19 mouse cellular contexts compared by ENCODE assay signal in the genomic region with DNA sequence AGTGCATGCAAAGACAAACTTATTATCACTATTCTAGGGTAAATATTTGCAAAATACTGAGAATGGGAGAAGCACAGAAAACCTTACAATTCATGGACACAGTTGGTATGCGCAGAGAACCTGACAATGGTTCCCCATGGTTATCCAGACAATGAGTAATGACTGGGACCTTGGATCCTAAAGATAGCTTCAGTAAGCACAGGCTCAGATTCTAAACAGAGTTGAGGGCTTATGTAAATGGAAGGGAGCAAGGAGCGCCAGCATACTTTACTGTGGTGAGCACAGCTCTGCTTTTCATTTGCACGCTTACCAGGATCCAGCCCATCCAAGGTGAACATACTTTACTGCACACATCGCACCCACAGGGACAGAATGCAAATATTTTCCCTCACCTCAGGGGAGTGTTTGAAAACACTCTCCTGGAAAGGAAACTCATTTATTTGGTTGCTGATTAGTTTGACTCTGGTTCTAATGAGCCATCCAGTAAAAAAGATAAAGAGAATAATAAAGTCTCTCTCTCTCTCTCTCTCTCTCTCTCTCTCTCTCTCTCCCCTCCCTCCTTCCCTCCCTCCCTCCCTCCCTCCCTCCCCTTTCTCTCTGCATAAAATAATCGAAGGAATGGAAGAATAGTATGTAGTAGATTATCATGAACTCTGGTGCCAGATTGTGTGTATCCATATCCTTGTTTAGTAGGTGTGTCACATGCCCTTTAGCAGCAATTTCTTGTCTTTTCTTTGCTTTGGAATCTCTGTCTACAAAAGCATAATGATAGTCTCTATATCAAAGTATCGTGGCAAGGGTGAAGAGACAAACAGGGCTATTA.
A peak's percentile ranks its signal among the peaks of the same experiment; 100 is the strongest.
DNase-seq lines count a peak whose midpoint lies in the region; ATAC-seq and TF ChIP-seq lines count a peak whose summit lies in the region.
"Had no signal": no experiment of that assay in that cellular context is flagged by ENCODE, and none has a peak within 500 bp of the region (broad histone marks: within the 10 kb centered on the region; RNA-seq: fewer than 3 reads in every experiment).

No protein-coding gene starts in this region.

- WGBS in intestine, embryonic 15.5 days = 29% methylated on average over 6 of the region's 6 CpGs
- 27% methylated on average over 6 of the region's 6 CpGs for WGBS in intestine, postnatal 0 days
- WGBS in neural tube, embryonic 14.5 days = 58% methylated on average over 6 of the region's 6 CpGs
- 57% methylated on average over 6 of the region's 6 CpGs for WGBS in liver, embryonic 12.5 days (ENCODE audit: insufficient replicate concordance)

- H3K4me3 ChIP-seq in intestine, embryonic 15.5 days (replicated peaks) = no peak overlapping the region
- no peak overlapping the region for H3K4me3 ChIP-seq in intestine, postnatal 0 days (ENCODE audit: low read depth, low read length)
- no peak overlapping the region for H3K4me3 ChIP-seq in neural tube, embryonic 14.5 days (ENCODE audit: low read depth, low read length)
- H3K4me3 ChIP-seq in liver, embryonic 12.5 days = no peak overlapping the region
- H3K4me3 ChIP-seq: embryonic facial prominence, embryonic 15.5 days; gastrocnemius, adult 2 months; hindbrain, embryonic 15.5 days; limb, embryonic 13.5 days; liver, embryonic 13.5 days; midbrain, embryonic 13.5 days had no signal

- peak; percentile 56 for ATAC-seq in intestine, embryonic 15.5 days
- no peak for ATAC-seq in intestine, postnatal 0 days
- peak; percentile 51 for ATAC-seq in neural tube, embryonic 14.5 days (ENCODE audit: low read depth)
- no peak for ATAC-seq in liver, embryonic 12.5 days
- ATAC-seq: midbrain, embryonic 13.5 days had no signal

- TF ChIP-seq CTCF in intestine, postnatal 0 days (IDR thresholded peaks at IDR 0.05; ENCODE audit: low read depth) = no peak

- no peaks in the 10 kb centered on the region for H3K36me3 ChIP-seq in intestine, embryonic 15.5 days
- H3K36me3 ChIP-seq in intestine, postnatal 0 days (ENCODE audit: control insufficient read depth, insufficient read depth) = no peaks in the 10 kb centered on the region
- H3K36me3 ChIP-seq in neural tube, embryonic 14.5 days (ENCODE audit: control insufficient read depth, insufficient read depth, low read length) = no peaks in the 10 kb centered on the region
- H3K36me3 ChIP-seq in liver, embryonic 12.5 days = no peaks in the 10 kb centered on the region
- H3K36me3 ChIP-seq: embryonic facial prominence, embryonic 15.5 days; hindbrain, embryonic 15.5 days; limb, embryonic 13.5 days; liver, embryonic 13.5 days; midbrain, embryonic 13.5 days had no signal

- peak; percentile 4 for DNase-seq in cerebellum, adult 11-12 months
- DNase-seq in cerebellum, postnatal 25 days = no peak
- DNase-seq in kidney, postnatal 25 days = no peak
- DNase-seq: adrenal gland, postnatal 36 days; gastrocnemius, adult 2 months; heart, postnatal 36 days; kidney, postnatal 4 days; liver, embryonic 13.5 days; lung, adult 2 months; lung, postnatal 14 days; thymus, postnatal 14 days had no signal

- no peaks in the 10 kb centered on the region for H3K9me3 ChIP-seq in intestine, embryonic 15.5 days
- no peaks in the 10 kb centered on the region for H3K9me3 ChIP-seq in intestine, postnatal 0 days (ENCODE audit: control insufficient read depth)
- no peaks in the 10 kb centered on the region; the same call in 1 of the 2 replicates for H3K9me3 ChIP-seq in neural tube, embryonic 14.5 days (ENCODE audit: control insufficient read depth, low read length)
- H3K9me3 ChIP-seq in liver, embryonic 12.5 days (replicated peaks) = no peaks in the 10 kb centered on the region
- H3K9me3 ChIP-seq: embryonic facial prominence, embryonic 15.5 days; limb, embryonic 13.5 days; liver, embryonic 13.5 days; midbrain, embryonic 13.5 days had no signal

- no peaks in the 10 kb centered on the region for H3K27me3 ChIP-seq in intestine, embryonic 15.5 days (replicated peaks)
- H3K27me3 ChIP-seq in intestine, postnatal 0 days (replicated peaks; ENCODE audit: control insufficient read depth, insufficient read depth, low read length) = no peaks in the 10 kb centered on the region
- H3K27me3 ChIP-seq in neural tube, embryonic 14.5 days (ENCODE audit: control insufficient read depth, insufficient read depth, low read length) = no peaks in the 10 kb centered on the region
- no peaks in the 10 kb centered on the region for H3K27me3 ChIP-seq in liver, embryonic 12.5 days (replicated peaks)
- H3K27me3 ChIP-seq: embryonic facial prominence, embryonic 15.5 days; hindbrain, embryonic 15.5 days; limb, embryonic 13.5 days; midbrain, embryonic 13.5 days had no signal

- H3K4me1 ChIP-seq in intestine, embryonic 15.5 days (replicated peaks) = no peaks in the 10 kb centered on the region
- H3K4me1 ChIP-seq in intestine, postnatal 0 days (replicated peaks; ENCODE audit: control insufficient read depth, insufficient read depth, low read length) = no peaks in the 10 kb centered on the region; the same call in 1 of the 2 replicates
- H3K4me1 ChIP-seq in neural tube, embryonic 14.5 days (ENCODE audit: control insufficient read depth, insufficient read depth, low read length) = no peaks in the 10 kb centered on the region
- no peaks in the 10 kb centered on the region for H3K4me1 ChIP-seq in liver, embryonic 12.5 days
- H3K4me1 ChIP-seq: embryonic facial prominence, embryonic 15.5 days; limb, embryonic 13.5 days; liver, embryonic 13.5 days; midbrain, embryonic 13.5 days had no signal

- H3K9ac ChIP-seq in intestine, embryonic 15.5 days = no peak overlapping the region
- H3K9ac ChIP-seq in intestine, postnatal 0 days (ENCODE audit: low read depth, low read length) = no peak overlapping the region
- no peak overlapping the region for H3K9ac ChIP-seq in neural tube, embryonic 14.5 days (replicated peaks; ENCODE audit: low read depth, low read length)
- H3K9ac ChIP-seq in liver, embryonic 12.5 days = no peak overlapping the region
- H3K9ac ChIP-seq: embryonic facial prominence, embryonic 15.5 days; hindbrain, embryonic 15.5 days; limb, embryonic 13.5 days; liver, embryonic 13.5 days; midbrain, embryonic 13.5 days had no signal

- H3K27ac ChIP-seq in intestine, embryonic 15.5 days = no peak overlapping the region
- H3K27ac ChIP-seq in intestine, postnatal 0 days (ENCODE audit: low read depth, low read length) = no peak overlapping the region
- no peak overlapping the region for H3K27ac ChIP-seq in neural tube, embryonic 14.5 days (ENCODE audit: low read depth, low read length)
- no peak overlapping the region for H3K27ac ChIP-seq in liver, embryonic 12.5 days
- H3K27ac ChIP-seq: embryonic facial prominence, embryonic 15.5 days; gastrocnemius, adult 2 months; hindbrain, embryonic 15.5 days; limb, embryonic 13.5 days; liver, embryonic 13.5 days; midbrain, embryonic 13.5 days had no signal

- H3K4me2 ChIP-seq in intestine, embryonic 15.5 days (replicated peaks) = no peak overlapping the region
- no peak overlapping the region for H3K4me2 ChIP-seq in intestine, postnatal 0 days (replicated peaks; ENCODE audit: low read depth)
- H3K4me2 ChIP-seq in neural tube, embryonic 14.5 days (ENCODE audit: low read depth, low read length) = no peak overlapping the region
- H3K4me2 ChIP-seq in liver, embryonic 12.5 days = no peak overlapping the region
- H3K4me2 ChIP-seq: embryonic facial prominence, embryonic 15.5 days; hindbrain, embryonic 15.5 days; limb, embryonic 13.5 days; liver, embryonic 13.5 days; midbrain, embryonic 13.5 days had no signal

Comparison
In these comparisons a context has a peak if more than half of its experiments do, and no peak if none do; other contexts are left out.
1. ATAC-seq: peak in intestine, embryonic 15.5 days (single experiment) and neural tube, embryonic 14.5 days (single experiment); none in intestine, postnatal 0 days (single experiment) and liver, embryonic 12.5 days (single experiment).